Mouse (Mus musculus) liver, postnatal 0 days (tissue): Measurements from ENCODE around the gene Prdm2. TPM values are rescaled to one million over a fixed set of nuclear protein-coding genes. Genes with fewer than 3 reads are reported as not detected.

Experiments
- ATAC-seq: fragments of 200-750 bp; cut with Nextera tagmentation; 2 replicates; pipeline ENCODE4 v1.8.0; 2017; ENCODE audit warnings: mild to moderate bottlenecking, moderate library complexity
- DNase-seq: peaks from one replicate; pipeline ENCODE4 v3.0.0-alpha.2; 2016
- H3K27ac ChIP-seq: fragments of 300-500 bp; sonication (generic); 2 replicates; pipeline ENCODE4 v1.5.1; 2014; ENCODE audit warnings: antibody characterized with exemption, moderate library complexity, mild to moderate bottlenecking, low read depth
- H3K27me3 ChIP-seq: fragments of 300-500 bp; sonication (generic); 2 replicates; pipeline ENCODE4 v1.6.1; 2014; ENCODE audit warnings: low read length, control low read depth, mixed read lengths; ENCODE audit not compliant: insufficient read depth
- H3K36me3 ChIP-seq: fragments of 300-500 bp; sonication (generic); replicated peaks from 2 replicates; pipeline ENCODE4 v1.6.1; 2014; ENCODE audit warnings: mild to moderate bottlenecking, control low read depth, low read length, moderate library complexity, mixed read lengths; ENCODE audit not compliant: insufficient read depth
- H3K4me1 ChIP-seq: fragments of 300-500 bp; sonication (generic); 2 replicates; pipeline ENCODE4 v1.6.1; 2014; ENCODE audit warnings: antibody characterized with exemption, mild to moderate bottlenecking, control low read depth; ENCODE audit not compliant: insufficient read depth
- H3K4me2 ChIP-seq: fragments of 300-500 bp; sonication (generic); 2 replicates; pipeline ENCODE4 v1.6.1; 2014; ENCODE audit warnings: low read depth, mild to moderate bottlenecking, low read length, moderate library complexity, mixed read lengths
- H3K4me3 ChIP-seq: fragments of 300-500 bp; sonication (generic); 2 replicates; pipeline ENCODE4 v1.5.1; 2014; ENCODE audit warnings: low read depth, low read length
- H3K9ac ChIP-seq: fragments of 300-500 bp; sonication (generic); replicated peaks from 2 replicates; pipeline ENCODE4 v1.6.1; 2014; ENCODE audit warnings: mild to moderate bottlenecking, moderate library complexity
- H3K9me3 ChIP-seq: fragments of 300-500 bp; sonication (generic); 2 replicates; pipeline ENCODE4 v1.6.1; 2016; ENCODE audit warnings: mild to moderate bottlenecking, control low read depth, low read length, mixed read lengths
- CTCF ChIP-seq: sonication (generic); IDR thresholded peaks from 2 replicates; pipeline ENCODE4 v1.5.1; 2016; ENCODE audit warnings: antibody characterized with exemption, low read depth
- EP300 ChIP-seq: IDR thresholded peaks from 2 replicates; pipeline ENCODE4 v1.6.1; 2016; ENCODE audit warnings: antibody characterized with exemption, low read depth, mild to moderate bottlenecking
- WGBS: fragments of 180-500 bp; shearing (Covaris S2); extraction: QIAGEN DNeasy Blood & Tissue Kit; methylation state at CpG from one replicate; pipeline ENCODE4 v1.1.7; 2014; ENCODE audit not compliant: insufficient replicate concordance; 5-methylcytosine and 5-hydroxymethylcytosine counted together
- polyA plus RNA-seq: library from polyadenylated mRNA; unstranded; fragments of >200 nt; fragmentation: Nextera tagmentation; extraction: Ambion mirVana; gene quantifications from 2 replicates; pipeline ENCODE4 v1.2.1, GENCODE M21; 2015

The Prdm2 gene
- polyA plus RNA-seq, 1 experiment from 2014 or later: 4.1 TPM

GRCm38 (mm10) chr4:143104739-143105138, 108.1 kb downstream of the Prdm2 start:
- WGBS: 69% methylated on average over 5 of the region's 5 CpGs
- Histone ChIP-seq H3K27ac (no peak overlapping the region), H3K9me3 (no peaks in the 10 kb centered on the region), H3K27me3 (no peaks in the 10 kb centered on the region), H3K4me1 (peaks cover 8% of the 10 kb centered on the region; the same call in 1 of the 2 replicates), H3K9ac (no peak overlapping the region), H3K4me3 (no peak overlapping the region), H3K4me2 (no peak overlapping the region), H3K36me3 (peaks cover 6% of the 10 kb centered on the region; the same call in 1 of the 2 replicates)
- TF ChIP-seq CTCF: no peak
- no peak for ATAC-seq
- DNase-seq: no peak

- Histone ChIP-seq H3K27me3 (no peaks in the 10 kb centered on the region), H3K4me3 (no peak overlapping the region), H3K9ac (no peak overlapping the region), H3K4me1 (peaks cover 6% of the 10 kb centered on the region; the same call in 1 of the 2 replicates), H3K36me3 (peaks cover 6% of the 10 kb centered on the region; the same call in 1 of the 2 replicates), H3K27ac (no peak overlapping the region), H3K9me3 (no peaks in the 10 kb centered on the region), H3K4me2 (no peak overlapping the region)
- no peak for DNase-seq
- TF ChIP-seq EP300 (no peak), CTCF (no peak)
- ATAC-seq: no peak
- WGBS: 45% methylated on average over 2 of the region's 2 CpGs
Measured at GRCm38 (mm10) chr4:143103811-143104210, 109.0 kb downstream of the Prdm2 start.

- ATAC-seq (no peak), DNase-seq (no peak)
- H3K4me3 ChIP-seq: no peak overlapping the region
- no peaks in the 10 kb centered on the region for H3K27me3 ChIP-seq
- TF ChIP-seq CTCF (no peak), EP300 (no peak)
- no peak overlapping the region for H3K27ac ChIP-seq
- H3K9ac ChIP-seq: no peak overlapping the region
- no peaks in the 10 kb centered on the region for H3K36me3 ChIP-seq
- H3K4me2 ChIP-seq: no peak overlapping the region
- 50% methylated on average over 6 of the region's 6 CpGs for WGBS
- H3K4me1 ChIP-seq: no peaks in the 10 kb centered on the region
- no peaks in the 10 kb centered on the region for H3K9me3 ChIP-seq
Measured at GRCm38 (mm10) chr4:143100157-143100556, 112.6 kb downstream of the Prdm2 start.

- Histone ChIP-seq H3K36me3 (no peaks in the 10 kb centered on the region), H3K27ac (no peak overlapping the region), H3K4me2 (no peak overlapping the region), H3K27me3 (no peaks in the 10 kb centered on the region), H3K4me3 (no peak overlapping the region), H3K4me1 (no peaks in the 10 kb centered on the region), H3K9ac (no peak overlapping the region), H3K9me3 (no peaks in the 10 kb centered on the region)
- WGBS: 45% methylated on average over 11 of the region's 11 CpGs
- ATAC-seq: no peak
- DNase-seq: no peak
- TF ChIP-seq EP300 (no peak), CTCF (no peak)
Measured at GRCm38 (mm10) chr4:143099288-143100039, 113.3 kb downstream of the Prdm2 start.

- no peaks in the 10 kb centered on the region for H3K27me3 ChIP-seq
- ATAC-seq: no peak
- no peak overlapping the region for H3K27ac ChIP-seq
- no peak overlapping the region for H3K4me2 ChIP-seq
- no peaks in the 10 kb centered on the region for H3K36me3 ChIP-seq
- no peaks in the 10 kb centered on the region for H3K4me1 ChIP-seq
- no peaks in the 10 kb centered on the region for H3K9me3 ChIP-seq
- H3K9ac ChIP-seq: no peak overlapping the region
- DNase-seq: no peak
- TF ChIP-seq EP300: no peak
- no peak for TF ChIP-seq CTCF
- no peak overlapping the region for H3K4me3 ChIP-seq
- 47% methylated on average over 12 of the region's 12 CpGs for WGBS
Measured at GRCm38 (mm10) chr4:143092082-143092701, 120.6 kb downstream of the Prdm2 start.

- Histone ChIP-seq H3K4me3 (no peak overlapping the region), H3K9ac (no peak overlapping the region), H3K4me2 (no peak overlapping the region), H3K27me3 (no peaks in the 10 kb centered on the region), H3K27ac (no peak overlapping the region), H3K9me3 (no peaks in the 10 kb centered on the region), H3K36me3 (no peaks in the 10 kb centered on the region), H3K4me1 (no peaks in the 10 kb centered on the region)
- WGBS: 79% methylated on average over 3 of the region's 3 CpGs
- DNase-seq: no peak
- TF ChIP-seq EP300 (no peak), CTCF (no peak)
- no peak for ATAC-seq
Measured at GRCm38 (mm10) chr4:143090551-143090950, 122.2 kb downstream of the Prdm2 start.
